Mouse (Mus musculus) liver, embryonic 16.5 days (tissue): ENCODE data around the gene Pigp. TPM values are rescaled to one million over a fixed set of nuclear protein-coding genes. Genes with fewer than 3 reads are reported as not detected.

ENCODE experiments used
- ATAC-seq: fragments of 200-750 bp; cut with Nextera tagmentation; 2 replicates; pipeline ENCODE4 v1.8.0; 2017; ENCODE audit warnings: low read depth, mild to moderate bottlenecking, moderate number of reproducible peaks, moderate library complexity
- H3K27ac ChIP-seq: fragments of 300-500 bp; sonication (generic); 2 replicates; pipeline ENCODE4 v1.5.1; 2014; ENCODE audit warnings: mild to moderate bottlenecking, low read length
- H3K27me3 ChIP-seq: fragments of 300-500 bp; sonication (generic); 2 replicates; pipeline ENCODE4 v1.6.1; 2014; ENCODE audit warnings: low read depth, low read length, mixed read lengths; ENCODE audit not compliant: control insufficient read depth, insufficient read depth
- H3K36me3 ChIP-seq: fragments of 300-500 bp; sonication (generic); 2 replicates; pipeline ENCODE4 v1.6.1; 2014; ENCODE audit warnings: mild to moderate bottlenecking; ENCODE audit not compliant: control insufficient read depth, insufficient read depth
- H3K4me1 ChIP-seq: fragments of 300-500 bp; sonication (generic); 2 replicates; pipeline ENCODE4 v1.6.1; 2014; ENCODE audit warnings: low read depth, low read length, mixed read lengths; ENCODE audit not compliant: control insufficient read depth
- H3K4me2 ChIP-seq: fragments of 300-500 bp; sonication (generic); 2 replicates; pipeline ENCODE4 v1.6.1; 2014; ENCODE audit warnings: low read depth, low read length, mixed read lengths
- H3K4me3 ChIP-seq: fragments of 300-500 bp; sonication (generic); 2 replicates; pipeline ENCODE4 v1.5.1; 2014; ENCODE audit warnings: low read depth, mild to moderate bottlenecking, low read length
- H3K9ac ChIP-seq: fragments of 300-500 bp; sonication (generic); 2 replicates; pipeline ENCODE4 v1.6.1; 2014; ENCODE audit warnings: low read depth, low read length
- H3K9me3 ChIP-seq: fragments of 300-500 bp; sonication (generic); replicated peaks from 2 replicates; pipeline ENCODE4 v1.6.1; 2016; ENCODE audit warnings: low read length; ENCODE audit not compliant: control insufficient read depth
- WGBS: fragments of 180-500 bp; shearing (Covaris S2); extraction: QIAGEN DNeasy Blood & Tissue Kit; methylation state at CpG from one replicate; pipeline ENCODE4 v1.1.7; 2014; ENCODE audit not compliant: insufficient replicate concordance; 5-methylcytosine and 5-hydroxymethylcytosine counted together
- polyA plus RNA-seq: library from polyadenylated mRNA; unstranded; fragments of >200 nt; fragmentation: Nextera tagmentation; extraction: Ambion mirVana; gene quantifications from 2 replicates; pipeline ENCODE4 v1.2.1, GENCODE M21; 2015

Pigp gene
- polyA plus RNA-seq, 1 experiment from 2014 or later = 47.5 TPM

GRCm38 (mm10) chr16:94396641-94397040 is 25.0 kb upstream of the Pigp start:
- H3K9ac ChIP-seq = no peak overlapping the region
- H3K9me3 ChIP-seq = no peaks in the 10 kb centered on the region
- no peaks in the 10 kb centered on the region; the same call in none of the 2 replicates for H3K4me1 ChIP-seq
- H3K4me2 ChIP-seq = no peak overlapping the region
- no peak overlapping the region for H3K4me3 ChIP-seq
- ATAC-seq = no peak
- WGBS = 41% methylated on average over 7 of the region's 7 CpGs
- H3K27me3 ChIP-seq = no peaks in the 10 kb centered on the region
- H3K36me3 ChIP-seq = no peaks in the 10 kb centered on the region
- H3K27ac ChIP-seq = no peak overlapping the region

- Histone ChIP-seq H3K9ac (no peak overlapping the region), H3K4me3 (no peak overlapping the region), H3K9me3 (no peaks in the 10 kb centered on the region), H3K36me3 (no peaks in the 10 kb centered on the region), H3K27ac (no peak overlapping the region), H3K4me1 (no peaks in the 10 kb centered on the region; the same call in none of the 2 replicates), H3K4me2 (no peak overlapping the region), H3K27me3 (no peaks in the 10 kb centered on the region)
- no peak for ATAC-seq
- 62% methylated on average over 3 of the region's 3 CpGs for WGBS
Measured at GRCm38 (mm10) chr16:94395051-94395450, 23.4 kb upstream of the Pigp start.

DNA sequence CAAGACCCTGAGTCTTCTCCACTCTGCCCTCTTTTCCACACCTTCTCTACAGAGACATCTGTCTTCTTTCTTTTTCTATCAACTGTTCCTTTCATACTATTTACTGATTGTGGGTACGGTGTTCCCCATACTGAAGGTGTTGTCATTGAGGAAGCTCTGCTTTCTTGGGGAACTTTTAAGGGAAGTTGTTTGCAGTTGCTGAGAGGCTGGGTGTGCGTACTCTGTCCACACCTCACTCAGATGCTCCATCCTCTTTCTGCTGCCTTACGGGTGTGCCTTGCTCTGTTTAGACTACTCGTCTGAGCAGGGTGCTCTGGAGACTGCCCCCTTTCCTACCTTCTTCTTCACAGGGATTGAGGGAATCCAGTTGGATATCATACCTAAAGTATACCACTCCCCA is 20.7 kb upstream of the Pigp start:
- no peaks in the 10 kb centered on the region for H3K36me3 ChIP-seq
- H3K9ac ChIP-seq = no peak overlapping the region
- no peak for ATAC-seq
- no peak overlapping the region for H3K4me2 ChIP-seq
- no peak overlapping the region for H3K4me3 ChIP-seq
- no peaks in the 10 kb centered on the region for H3K27me3 ChIP-seq
- no peak overlapping the region for H3K27ac ChIP-seq
- 61% methylated on average over 4 of the region's 4 CpGs for WGBS
- H3K9me3 ChIP-seq = no peaks in the 10 kb centered on the region
- no peaks in the 10 kb centered on the region; the same call in 1 of the 2 replicates for H3K4me1 ChIP-seq

- Histone ChIP-seq H3K4me2 (no peak overlapping the region), H3K4me1 (no peaks in the 10 kb centered on the region), H3K27me3 (no peaks in the 10 kb centered on the region), H3K9ac (no peak overlapping the region), H3K27ac (no peak overlapping the region), H3K4me3 (no peak overlapping the region), H3K36me3 (no peaks in the 10 kb centered on the region), H3K9me3 (no peaks in the 10 kb centered on the region)
- WGBS = 76% methylated on average over 7 of the region's 7 CpGs
- no peak for ATAC-seq
Measured at GRCm38 (mm10) chr16:94387690-94388089, 16.0 kb upstream of the Pigp start.

GRCm38 (mm10) chr16:94383277-94383676 is 11.6 kb upstream of the Pigp start:
- no peaks in the 10 kb centered on the region; the same call in 1 of the 2 replicates for H3K4me1 ChIP-seq
- WGBS = 75% methylated on average over 3 of the region's 3 CpGs
- no peak overlapping the region for H3K4me3 ChIP-seq
- no peaks in the 10 kb centered on the region for H3K27me3 ChIP-seq
- ATAC-seq = no peak
- no peak overlapping the region for H3K4me2 ChIP-seq
- H3K27ac ChIP-seq = no peak overlapping the region
- no peaks in the 10 kb centered on the region for H3K9me3 ChIP-seq
- no peak overlapping the region for H3K9ac ChIP-seq
- no peaks in the 10 kb centered on the region for H3K36me3 ChIP-seq

- no peak overlapping the region for H3K27ac ChIP-seq
- H3K4me2 ChIP-seq = no peak overlapping the region
- H3K4me1 ChIP-seq = no peaks in the 10 kb centered on the region; the same call in 1 of the 2 replicates
- no peaks in the 10 kb centered on the region for H3K27me3 ChIP-seq
- no peaks in the 10 kb centered on the region for H3K36me3 ChIP-seq
- ATAC-seq = no peak
- 46% methylated on average over 1 of the region's 1 CpGs for WGBS
- no peak overlapping the region for H3K9ac ChIP-seq
- H3K9me3 ChIP-seq = no peaks in the 10 kb centered on the region
- H3K4me3 ChIP-seq = no peak overlapping the region
Measured at GRCm38 (mm10) chr16:94379386-94379785, 7.7 kb upstream of the Pigp start.

GRCm38 (mm10) chr16:94370915-94371300 is 734 bp downstream of the Pigp start:
- Histone ChIP-seq H3K9me3 (no peaks in the 10 kb centered on the region), H3K4me1 (peaks cover 11% of the 10 kb centered on the region), H3K4me3 (peak overlapping the region; percentile 84), H3K4me2 (peak overlapping the region; percentile 97), H3K27me3 (no peaks in the 10 kb centered on the region), H3K9ac (peak overlapping the region; percentile 79), H3K27ac (peak overlapping the region; percentile 85), H3K36me3 (no peaks in the 10 kb centered on the region)
- peak; percentile 80 for ATAC-seq
- WGBS = 0% methylated on average over 42 of the region's 43 CpGs

GRCm38 (mm10) chr16:94370173-94370914 is 1.3 kb downstream of the Pigp start, which contains the start of gene Ttc3:
Gene Ttc3, plus strand, starts transcription at chr16:94370618.
- WGBS = under 1% methylated on average over 79 of the region's 79 CpGs
- H3K9ac ChIP-seq = peak within 1 kb of the TSS; percentile 79
- H3K9me3 ChIP-seq = no peaks in the 10 kb centered on the region
- peaks cover 11% of the 10 kb centered on the region for H3K4me1 ChIP-seq
- H3K36me3 ChIP-seq = no peaks in the 10 kb centered on the region
- peak within 1 kb of the TSS; percentile 85 for H3K27ac ChIP-seq
- peak within 1 kb of the TSS; percentile 84 for H3K4me3 ChIP-seq
- peak; percentile 78 for ATAC-seq
- H3K27me3 ChIP-seq = no peaks in the 10 kb centered on the region
- peak within 1 kb of the TSS; percentile 97 for H3K4me2 ChIP-seq

GRCm38 (mm10) chr16:94369596-94370172 is 2.0 kb downstream of the Pigp start:
- H3K4me1 ChIP-seq = peaks cover 11% of the 10 kb centered on the region
- H3K4me2 ChIP-seq = peak overlapping the region; percentile 97
- H3K27me3 ChIP-seq = no peaks in the 10 kb centered on the region
- WGBS = 6% methylated on average over 6 of the region's 6 CpGs
- no peaks in the 10 kb centered on the region for H3K9me3 ChIP-seq
- ATAC-seq = no peak
- H3K36me3 ChIP-seq = no peaks in the 10 kb centered on the region
- peak overlapping the region; percentile 84 for H3K4me3 ChIP-seq
- peak overlapping the region; percentile 85 for H3K27ac ChIP-seq
- H3K9ac ChIP-seq = peak overlapping the region; percentile 79
